Mouse (Mus musculus) MEL (cell line): ENCODE data around the gene Naglu. TPM values are rescaled to one million over a fixed set of nuclear protein-coding genes. Genes with fewer than 3 reads are reported as not detected.
A peak's percentile ranks its signal among the peaks of the same experiment; 100 is the strongest.

Experiments used
- DNase-seq: peaks from one replicate; pipeline ENCODE4 v3.0.0; 2011; ENCODE audit warnings: low read depth, low spot score
- H3K27ac ChIP-seq: 2 replicates; pipeline ENCODE4 v1.5.1; 2012; ENCODE audit warnings: low read depth, mild to moderate bottlenecking, control low read depth, low read length, moderate library complexity; ENCODE audit not compliant: control insufficient read depth
- H3K27me3 ChIP-seq, 2 experiments: fragments of 150-350 bp in 1 of 2; sonication (generic) in 1 of 2; 2 replicates each; pipeline ENCODE4 v1.6.1; 2012; ENCODE audit warnings: low read length in 2 of 2, mild to moderate bottlenecking in 2 of 2, improper control_type of control experiment in 1 of 2, moderate library complexity in 1 of 2; ENCODE audit not compliant: insufficient read depth in 2 of 2, control insufficient read depth in 1 of 2
- H3K36me3 ChIP-seq, 2 experiments: 2 replicates each; pipeline ENCODE4 v1.6.1; 2012 to 2014; ENCODE audit warnings: low read length in 2 of 2, improper control_type of control experiment in 1 of 2, inconsistent platforms in 1 of 2, mild to moderate bottlenecking in 1 of 2; ENCODE audit not compliant: insufficient read depth in 2 of 2, control insufficient read depth in 1 of 2
- H3K4me1 ChIP-seq, 2 experiments: fragments of 150-350 bp in 1 of 2; sonication (generic) in 1 of 2; 2 replicates each; pipeline ENCODE4 v1.6.1; 2012; ENCODE audit warnings: low read length in 2 of 2, improper control_type of control experiment in 1 of 2, mild to moderate bottlenecking in 1 of 2; ENCODE audit not compliant: insufficient read depth in 2 of 2, control insufficient read depth in 1 of 2
- H3K4me3 ChIP-seq, 2 experiments: fragments of 150-350 bp in 1 of 2; sonication (generic) in 1 of 2; 2 replicates each; pipeline ENCODE4 v1.5.1; 2012; ENCODE audit warnings: low read depth in 2 of 2, low read length in 2 of 2, mild to moderate bottlenecking in 2 of 2, moderate library complexity in 2 of 2, control low read depth in 1 of 2, improper control_type of control experiment in 1 of 2; ENCODE audit not compliant: control insufficient read depth in 1 of 2, insufficient read depth in 1 of 2
- H3K79me2 ChIP-seq: 2 replicates; pipeline ENCODE4 v1.6.1; 2012; ENCODE audit warnings: mild to moderate bottlenecking, low read length, moderate library complexity; ENCODE audit not compliant: control insufficient read depth, poor library complexity, insufficient read depth
- H3K9ac ChIP-seq: 2 replicates; pipeline ENCODE4 v1.6.1; 2012; ENCODE audit warnings: low read depth, mild to moderate bottlenecking, control low read depth, low read length, moderate library complexity; ENCODE audit not compliant: control insufficient read depth, poor library complexity, severe bottlenecking
- H3K9me3 ChIP-seq: fragments of 150-350 bp; sonication (generic); replicated peaks from 2 replicates; pipeline ENCODE4 v1.6.1; 2012; ENCODE audit warnings: mild to moderate bottlenecking, low read length, improper control_type of control experiment, moderate library complexity; ENCODE audit not compliant: insufficient read depth
- BHLHE40 ChIP-seq: IDR thresholded peaks from 2 replicates; pipeline ENCODE4 v1.6.1; 2012; ENCODE audit warnings: low read depth, mild to moderate bottlenecking, inconsistent platforms, low read length, improper control_type of control experiment, borderline replicate concordance
- CHD1 ChIP-seq: IDR thresholded peaks from 2 replicates; pipeline ENCODE4 v1.6.1; 2012; ENCODE audit warnings: low read depth, mild to moderate bottlenecking, inconsistent platforms, low read length, improper control_type of control experiment
- CHD2 ChIP-seq: IDR thresholded peaks from 2 replicates; pipeline ENCODE4 v1.6.1; 2011; ENCODE audit warnings: low read length, improper control_type of control experiment
- CTCF ChIP-seq, 3 experiments: IDR thresholded peaks in 2 of 3; conservative IDR thresholded peaks in 1 of 3; 2 replicates each; pipeline ENCODE4 v1.5.1; 2011 to 2012; ENCODE audit warnings: low read length in 3 of 3, low read depth in 2 of 3, mild to moderate bottlenecking in 2 of 3, improper control_type of control experiment in 1 of 3, inconsistent platforms in 1 of 3, mixed read lengths in 1 of 3, moderate library complexity in 1 of 3; ENCODE audit not compliant: control insufficient read depth in 1 of 3, insufficient read depth in 1 of 3, poor library complexity in 1 of 3, severe bottlenecking in 1 of 3
- E2F4 ChIP-seq: IDR thresholded peaks from 2 replicates; pipeline ENCODE4 v1.6.1; 2011; ENCODE audit warnings: low read depth, low read length, improper control_type of control experiment, borderline replicate concordance
- ELF1 ChIP-seq: IDR thresholded peaks from 2 replicates; pipeline ENCODE4 v1.6.1; 2014; ENCODE audit warnings: low read depth, mild to moderate bottlenecking, inconsistent platforms, low read length, improper control_type of control experiment, moderate library complexity
- EP300 ChIP-seq, 2 experiments: IDR thresholded peaks; 2 replicates each; pipeline ENCODE4 v1.6.1; 2011; ENCODE audit warnings: improper control_type of control experiment in 2 of 2, low read length in 2 of 2, low read depth in 1 of 2, mild to moderate bottlenecking in 1 of 2
- ETS1 ChIP-seq: IDR thresholded peaks from 2 replicates; pipeline ENCODE4 v1.6.1; 2012; ENCODE audit warnings: low read depth, mild to moderate bottlenecking, inconsistent platforms, low read length, improper control_type of control experiment, moderate library complexity
- GABPA ChIP-seq: IDR thresholded peaks from 2 replicates; pipeline ENCODE4 v1.6.1; 2012; ENCODE audit warnings: low read depth, mild to moderate bottlenecking, inconsistent platforms, low read length, improper control_type of control experiment, moderate library complexity
- GATA1 ChIP-seq: IDR thresholded peaks from 2 replicates; pipeline ENCODE4 v1.6.1; 2011; ENCODE audit warnings: low read depth, low read length, improper control_type of control experiment
- HCFC1 ChIP-seq: IDR thresholded peaks from 2 replicates; pipeline ENCODE4 v1.6.1; 2012; ENCODE audit warnings: low read depth, mild to moderate bottlenecking, inconsistent platforms, low read length, improper control_type of control experiment, moderate library complexity
- JUND ChIP-seq: IDR thresholded peaks from 2 replicates; pipeline ENCODE4 v1.6.1; 2011; ENCODE audit warnings: low read depth, mild to moderate bottlenecking, improper control_type of control experiment, low read length
- KAT2A ChIP-seq: conservative IDR thresholded peaks from 2 replicates; pipeline ENCODE4 v1.6.1; 2012; ENCODE audit warnings: low read depth, low read length, improper control_type of control experiment, inconsistent platforms
- MAFK ChIP-seq: IDR thresholded peaks from 2 replicates; pipeline ENCODE4 v1.6.1; 2011; ENCODE audit warnings: low read depth, mild to moderate bottlenecking, low read length, improper control_type of control experiment, borderline replicate concordance
- MAX ChIP-seq: IDR thresholded peaks from 2 replicates; pipeline ENCODE4 v1.6.1; 2011; ENCODE audit warnings: low read length, improper control_type of control experiment
- MAZ ChIP-seq: IDR thresholded peaks from 2 replicates; pipeline ENCODE4 v1.6.1; 2012; ENCODE audit warnings: low read depth, mild to moderate bottlenecking, inconsistent platforms, low read length, improper control_type of control experiment
- MEF2A ChIP-seq: IDR thresholded peaks from 2 replicates; pipeline ENCODE4 v1.6.1; 2014; ENCODE audit warnings: low read depth, mild to moderate bottlenecking, inconsistent platforms, low read length, improper control_type of control experiment; ENCODE audit not compliant: poor library complexity, insufficient replicate concordance, severe bottlenecking; ENCODE audit errors: extremely low read depth
- MXI1 ChIP-seq: IDR thresholded peaks from 2 replicates; pipeline ENCODE4 v1.6.1; 2011; ENCODE audit warnings: mild to moderate bottlenecking, low read depth, low read length, improper control_type of control experiment
- MYB ChIP-seq: IDR thresholded peaks from 2 replicates; pipeline ENCODE4 v1.6.1; 2011; ENCODE audit warnings: mild to moderate bottlenecking, low read depth, low read length, improper control_type of control experiment
- NELFE ChIP-seq: IDR thresholded peaks from 2 replicates; pipeline ENCODE4 v1.6.1; 2011; ENCODE audit warnings: low read depth, low read length, improper control_type of control experiment
- NRF1 ChIP-seq: IDR thresholded peaks from 2 replicates; pipeline ENCODE4 v1.6.1; 2014; ENCODE audit warnings: low read depth, mild to moderate bottlenecking, inconsistent platforms, low read length, improper control_type of control experiment, moderate library complexity; ENCODE audit not compliant: poor library complexity, insufficient read depth, severe bottlenecking
- POLR2A ChIP-seq, 2 experiments: IDR thresholded peaks; 2 replicates each; pipeline ENCODE4 v1.6.1; 2011 to 2012; ENCODE audit warnings: low read length in 2 of 2, mild to moderate bottlenecking in 2 of 2, control low read depth in 1 of 2, improper control_type of control experiment in 1 of 2, low read depth in 1 of 2, moderate library complexity in 1 of 2; ENCODE audit not compliant: control insufficient read depth in 1 of 2, insufficient read depth in 1 of 2, poor library complexity in 1 of 2
- POLR2AphosphoS2 ChIP-seq: IDR thresholded peaks from 2 replicates; pipeline ENCODE4 v1.6.1; 2011; ENCODE audit warnings: low read length, improper control_type of control experiment
- RAD21 ChIP-seq: IDR thresholded peaks from 2 replicates; pipeline ENCODE4 v1.6.1; 2011; ENCODE audit warnings: mild to moderate bottlenecking, low read depth, low read length, improper control_type of control experiment
- RCOR1 ChIP-seq: IDR thresholded peaks from 2 replicates; pipeline ENCODE4 v1.6.1; 2012; ENCODE audit warnings: low read depth, mild to moderate bottlenecking, inconsistent platforms, low read length, improper control_type of control experiment
- SIN3A ChIP-seq: IDR thresholded peaks from 2 replicates; pipeline ENCODE4 v1.6.1; 2012; ENCODE audit warnings: low read length, improper control_type of control experiment, inconsistent platforms
- SMC3 ChIP-seq: IDR thresholded peaks from 2 replicates; pipeline ENCODE4 v1.6.1; 2011; ENCODE audit warnings: low read depth, low read length, improper control_type of control experiment
- TAL1 ChIP-seq: IDR thresholded peaks from 2 replicates; pipeline ENCODE4 v1.6.1; 2012; ENCODE audit warnings: mild to moderate bottlenecking, inconsistent platforms, low read length, moderate library complexity, mixed read lengths
- TBP ChIP-seq: IDR thresholded peaks from 2 replicates; pipeline ENCODE4 v1.8.0; 2011; ENCODE audit warnings: low read depth, low read length, improper control_type of control experiment
- TCF12 ChIP-seq: IDR thresholded peaks from 2 replicates; pipeline ENCODE4 v1.6.1; 2014; ENCODE audit warnings: low read depth, mild to moderate bottlenecking, inconsistent platforms, low read length, improper control_type of control experiment, moderate library complexity
- UBTF ChIP-seq: IDR thresholded peaks from 2 replicates; pipeline ENCODE4 v1.6.1; 2012; ENCODE audit warnings: low read depth, mild to moderate bottlenecking, inconsistent platforms, low read length, improper control_type of control experiment, moderate library complexity, borderline replicate concordance; ENCODE audit not compliant: insufficient read depth
- USF1 ChIP-seq: IDR thresholded peaks from 2 replicates; pipeline ENCODE4 v1.6.1; 2014; ENCODE audit warnings: low read depth, mild to moderate bottlenecking, inconsistent platforms, low read length, improper control_type of control experiment, moderate library complexity
- USF2 ChIP-seq, 2 experiments: IDR thresholded peaks; 2 replicates each; pipeline ENCODE4 v1.6.1; 2011 to 2012; ENCODE audit warnings: improper control_type of control experiment in 2 of 2, low read length in 2 of 2, borderline replicate concordance in 1 of 2, inconsistent platforms in 1 of 2, low read depth in 1 of 2, mild to moderate bottlenecking in 1 of 2; ENCODE audit not compliant: insufficient read depth in 1 of 2
- ZC3H11A ChIP-seq: IDR thresholded peaks from 2 replicates; pipeline ENCODE4 v1.6.1; 2012; ENCODE audit warnings: low read depth, mild to moderate bottlenecking, inconsistent platforms, low read length, improper control_type of control experiment
- ZKSCAN1 ChIP-seq: IDR thresholded peaks from 2 replicates; pipeline ENCODE4 v1.6.1; 2012; ENCODE audit warnings: low read depth, mild to moderate bottlenecking, inconsistent platforms, low read length, improper control_type of control experiment, moderate library complexity
- ZMIZ1 ChIP-seq: IDR thresholded peaks from 2 replicates; pipeline ENCODE4 v1.6.1; 2012; ENCODE audit warnings: low read depth, mild to moderate bottlenecking, inconsistent platforms, low read length, improper control_type of control experiment, moderate library complexity
- polyA plus RNA-seq, 2 experiments: library from polyadenylated mRNA; stranded (reverse) in 1 of 2; unstranded in 1 of 2; fragments of >175 nt in 1 of 2; fragments of >200 nt in 1 of 2; gene quantifications; 2 replicates each; pipeline versions ENCODE4 v1.2.1 to v1.2.4; 2012; ENCODE audit warnings: low replicate concordance in 2 of 2, low read depth in 1 of 2; ENCODE audit not compliant: insufficient read length in 2 of 2, insufficient read depth in 1 of 2, missing spikeins in 1 of 2
- total RNA-seq: library from RNA; depleted of rRNA; stranded (reverse); fragments of 300-350 nt; gene quantifications from 2 replicates; pipeline ENCODE4 v1.2.3, GENCODE M21; 2012

The Naglu gene
- total and polyA plus RNA-seq, 3 experiments = 1.5 to 3.1 TPM; not detected in 1

DNA sequence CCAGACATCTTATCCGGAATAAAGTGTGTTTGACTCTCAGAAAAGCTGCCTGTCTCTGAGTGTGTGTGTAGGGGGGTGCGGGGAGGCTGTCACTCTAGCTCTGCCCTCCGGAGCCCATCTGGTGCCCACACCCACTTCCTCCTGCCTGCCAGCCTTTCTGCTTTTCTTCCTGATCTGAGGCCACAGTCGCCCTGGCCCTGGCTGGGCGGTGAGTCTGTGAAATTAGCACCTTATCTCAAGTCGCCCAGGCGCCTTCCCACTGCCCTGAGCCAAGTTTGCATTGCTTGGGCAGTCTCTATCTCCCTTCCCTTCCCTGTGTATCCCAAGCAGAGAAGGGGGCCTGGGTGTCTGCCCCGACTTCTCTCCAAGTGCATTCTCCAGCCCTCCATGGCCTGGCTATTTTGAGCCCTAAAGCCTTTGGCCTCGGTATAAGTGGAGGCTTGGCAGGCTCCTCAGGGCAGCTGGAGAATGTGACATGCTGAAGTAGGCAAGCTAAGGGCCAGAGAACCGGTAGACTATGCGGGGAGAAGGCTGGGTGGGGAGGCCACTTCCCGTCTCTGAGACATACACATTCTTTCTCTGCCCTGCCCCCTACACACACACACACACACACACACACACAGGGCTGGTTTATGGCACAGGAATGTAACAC, 6.0 kb upstream of the Naglu start:
- H3K36me3 ChIP-seq = peaks cover 0 to 16% of the 10 kb centered on the region in 2 experiments; a peak in 2 of 4 replicates
- peak; percentile 90 for DNase-seq
- TF ChIP-seq POLR2A (IDR thresholded peaks at IDR 0.05; ENCODE audit: control insufficient read depth in 1 of 2, insufficient read depth in 1 of 2, low read depth in 1 of 2, low read length in 2 of 2, poor library complexity in 1 of 2) = no peak
- no peak for TF ChIP-seq MAX
- TF ChIP-seq ETS1 = peak; percentile 93
- TF ChIP-seq EP300 (IDR thresholded peaks at IDR 0.05; ENCODE audit: low read depth in 1 of 2, low read length in 2 of 2) = peak; percentile 92 to 93
- TF ChIP-seq NELFE = no peak
- TF ChIP-seq ZMIZ1 = no peak; the same call in 1 of the 2 replicates
- no peak for TF ChIP-seq MYB
- TF ChIP-seq ZKSCAN1 = no peak
- TF ChIP-seq CTCF (IDR thresholded peaks at IDR 0.05 in 2 of 3, conservative IDR thresholded peaks at IDR 0.05 in 1 of 3; ENCODE audit: control insufficient read depth in 1 of 3, insufficient read depth in 1 of 3, low read depth in 2 of 3, low read length in 3 of 3, poor library complexity in 1 of 3, severe bottlenecking in 1 of 3) = no peak
- TF ChIP-seq ELF1 = peak; percentile 63
- no peak for TF ChIP-seq ZC3H11A
- no peak; the same call in none of the 2 replicates for TF ChIP-seq USF1
- TF ChIP-seq CHD1 = no peak
- peak; percentile 63; the same call in 1 of the 2 replicates for TF ChIP-seq SIN3A
- no peak for TF ChIP-seq POLR2AphosphoS2
- TF ChIP-seq MXI1 = peak; percentile 47; the same call in 1 of the 2 replicates
- TF ChIP-seq TBP = no peak
- TF ChIP-seq RCOR1 = peak; percentile 86
- TF ChIP-seq TAL1 = peak; percentile 96
- TF ChIP-seq JUND = no peak
- TF ChIP-seq E2F4 = no peak
- TF ChIP-seq TCF12 = peak; percentile 96
- TF ChIP-seq RAD21 = no peak
- TF ChIP-seq USF2 (IDR thresholded peaks at IDR 0.05; ENCODE audit: borderline replicate concordance in 1 of 2, insufficient read depth in 1 of 2, low read depth in 1 of 2, low read length in 2 of 2) = no peak
- no peak for TF ChIP-seq MEF2A
- no peak for TF ChIP-seq GABPA
- TF ChIP-seq NRF1 = peak; percentile 18; the same call in 1 of the 2 replicates
- TF ChIP-seq UBTF = no peak
- TF ChIP-seq SMC3 = peak; percentile 2; the same call in 1 of the 2 replicates
- TF ChIP-seq HCFC1 = no peak
- peak; percentile 88 for TF ChIP-seq GATA1
- TF ChIP-seq MAFK = peak; percentile 39; the same call in 1 of the 2 replicates
- no peak for TF ChIP-seq CHD2
- no peak for TF ChIP-seq MAZ
- TF ChIP-seq KAT2A = no peak; the same call in 1 of the 2 replicates
- no peak; the same call in 1 of the 2 replicates for TF ChIP-seq BHLHE40

More for the DNA sequence above, 6.0 kb upstream of the Naglu start:
- H3K9ac ChIP-seq = peak overlapping the region; percentile 39
- peak overlapping the region; percentile 67 for H3K27ac ChIP-seq
- H3K9me3 ChIP-seq = no peaks in the 10 kb centered on the region
- H3K79me2 ChIP-seq = no peaks in the 10 kb centered on the region
- peaks cover 12 to 24% of the 10 kb centered on the region in 2 experiments for H3K4me1 ChIP-seq
- H3K4me3 ChIP-seq = no peak overlapping the region
- no peaks in the 10 kb centered on the region for H3K27me3 ChIP-seq
